Mouse (Mus musculus): ENCODE data around the gene Bcl3.

The Bcl3 gene

DNA sequence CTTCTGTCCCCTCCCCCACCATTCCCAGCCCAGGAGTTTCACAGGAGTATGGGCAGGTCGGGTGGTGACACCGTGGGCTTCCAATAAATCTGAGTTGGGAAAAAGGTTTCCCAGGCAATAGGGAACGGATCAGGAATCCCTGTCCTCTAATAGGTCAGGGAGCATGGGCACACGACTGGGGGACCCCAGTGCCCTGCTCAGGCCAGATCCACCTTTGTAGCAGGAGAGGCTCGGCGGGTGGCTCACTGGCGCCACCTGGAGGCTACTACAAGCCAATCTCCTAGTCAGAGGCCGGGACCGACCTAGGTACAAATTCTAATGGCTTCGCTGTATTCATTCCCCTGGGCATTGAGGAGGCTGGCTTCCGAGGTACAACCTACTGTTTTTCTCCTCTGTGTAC, 21.0 kb upstream of the Bcl3 start:
- DNase-seq (ENCODE audit: low read depth, low spot score): peak; percentile 84
- H3K36me3 ChIP-seq (ENCODE audit: control insufficient read depth, insufficient read depth, low read length, poor library complexity, severe bottlenecking): no peaks in the 10 kb centered on the region
- no peaks in the 10 kb centered on the region for H3K27me3 ChIP-seq (ENCODE audit: control insufficient read depth, insufficient read depth, low read length, poor library complexity, severe bottlenecking)

GRCm38 (mm10) chr7:19842885-19843504, 20.4 kb upstream of the Bcl3 start:
- Histone ChIP-seq H3K27me3 (ENCODE audit: control insufficient read depth, insufficient read depth, low read length, poor library complexity, severe bottlenecking) (no peaks in the 10 kb centered on the region), H3K36me3 (ENCODE audit: control insufficient read depth, insufficient read depth, low read length, poor library complexity, severe bottlenecking) (no peaks in the 10 kb centered on the region)
- no peak for DNase-seq (ENCODE audit: low read depth, low spot score)

DNA sequence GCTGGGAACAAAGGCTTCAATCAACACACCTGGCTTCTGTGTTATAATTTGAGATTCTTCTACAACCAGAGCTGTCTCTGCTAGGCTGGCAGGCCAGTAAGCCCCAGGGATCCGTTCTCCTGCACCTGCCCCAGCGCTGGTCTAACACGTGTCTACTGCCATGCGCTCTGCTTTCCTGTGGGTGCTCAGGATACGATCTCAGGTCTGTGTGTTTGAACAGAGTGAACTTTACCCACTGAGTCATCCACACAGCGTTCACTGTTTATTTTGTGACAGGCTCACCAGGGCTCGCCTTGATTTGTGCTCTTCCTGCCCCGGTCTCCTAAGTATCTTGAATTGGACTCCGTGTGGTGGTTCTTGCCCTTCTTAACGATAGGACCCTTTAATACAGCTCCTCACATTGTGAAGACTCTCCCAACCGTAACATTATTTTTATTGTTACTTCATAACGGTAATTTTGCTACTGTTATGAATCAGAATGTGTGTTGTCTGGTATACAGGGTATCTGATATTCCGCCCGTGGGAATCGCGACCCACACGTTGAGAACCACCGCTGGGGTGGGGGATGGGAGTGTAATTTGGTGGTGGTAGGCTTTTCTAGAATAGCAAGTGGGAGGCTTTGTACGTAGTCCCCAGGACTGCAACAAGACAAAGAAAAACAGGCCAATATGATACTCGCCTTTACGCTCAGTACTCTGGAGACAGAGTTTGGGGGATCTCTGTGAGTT, 19.3 kb upstream of the Bcl3 start:
- no peak for DNase-seq (ENCODE audit: low read depth, low spot score)
- Histone ChIP-seq H3K36me3 (ENCODE audit: control insufficient read depth, insufficient read depth, low read length, poor library complexity, severe bottlenecking) (no peaks in the 10 kb centered on the region), H3K27me3 (ENCODE audit: control insufficient read depth, insufficient read depth, low read length, poor library complexity, severe bottlenecking) (no peaks in the 10 kb centered on the region)

DNA sequence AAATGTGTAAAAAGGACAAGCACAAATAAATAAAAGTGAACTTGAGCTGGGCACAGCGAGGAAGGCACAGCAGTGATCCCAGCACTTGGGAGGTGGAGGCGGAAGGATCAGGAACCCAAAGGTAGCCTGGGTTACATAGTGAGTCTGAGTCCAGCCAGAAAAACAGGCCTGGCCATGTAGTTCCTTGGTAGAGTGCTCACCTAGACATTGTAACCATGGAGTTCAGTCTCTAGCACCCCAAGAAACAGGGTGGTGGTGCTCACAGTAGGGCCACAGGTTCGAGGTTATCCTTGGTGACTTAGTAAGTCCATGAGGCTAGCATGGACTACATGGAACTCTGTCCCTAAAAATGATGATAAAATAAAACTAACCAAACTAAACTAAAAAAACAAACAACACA, 18.4 kb upstream of the Bcl3 start:
- H3K27me3 ChIP-seq (ENCODE audit: control insufficient read depth, insufficient read depth, low read length, poor library complexity, severe bottlenecking): no peaks in the 10 kb centered on the region

GRCm38 (mm10) chr7:19840371-19840770, 17.8 kb upstream of the Bcl3 start:
- no peak for DNase-seq (ENCODE audit: low read depth, low spot score)
- Histone ChIP-seq H3K36me3 (ENCODE audit: control insufficient read depth, insufficient read depth, low read length, poor library complexity, severe bottlenecking) (no peaks in the 10 kb centered on the region), H3K27me3 (ENCODE audit: control insufficient read depth, insufficient read depth, low read length, poor library complexity, severe bottlenecking) (no peaks in the 10 kb centered on the region)

More for the DNA sequence above, 18.4 kb upstream of the Bcl3 start:
- H3K36me3 ChIP-seq (ENCODE audit: control insufficient read depth, insufficient read depth, low read length, poor library complexity, severe bottlenecking): no peaks in the 10 kb centered on the region
- no peak for DNase-seq (ENCODE audit: low read depth, low spot score)

- Histone ChIP-seq H3K36me3 (ENCODE audit: control insufficient read depth, insufficient read depth, low read length, poor library complexity, severe bottlenecking) (no peaks in the 10 kb centered on the region), H3K27me3 (ENCODE audit: control insufficient read depth, insufficient read depth, low read length, poor library complexity, severe bottlenecking) (no peaks in the 10 kb centered on the region)
- DNase-seq (ENCODE audit: low read depth, low spot score): no peak
These were observed 14.3 kb upstream of the Bcl3 start for GRCm38 (mm10) chr7:19836843-19837242.

DNA sequence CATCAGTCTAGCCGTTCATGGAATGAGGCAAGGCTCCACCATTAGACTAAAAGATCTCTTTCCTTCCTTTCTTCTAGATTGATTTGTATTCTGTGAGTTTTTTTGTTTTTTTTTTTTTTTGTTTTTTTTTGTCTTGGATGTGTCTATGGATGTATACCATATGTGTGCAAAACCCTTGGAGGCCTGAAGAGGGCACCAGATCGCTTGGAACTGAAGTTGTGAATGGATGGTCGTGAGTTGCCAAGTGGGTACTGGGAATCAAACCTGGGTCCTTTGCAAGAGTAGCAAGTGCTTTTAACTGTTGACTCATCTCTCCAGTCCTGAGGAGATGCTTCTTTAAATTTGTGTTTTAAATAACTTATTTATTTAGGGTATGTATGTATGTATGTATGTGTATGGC, 11.5 kb upstream of the Bcl3 start:
- no peak for DNase-seq (ENCODE audit: low read depth, low spot score)
- Histone ChIP-seq H3K36me3 (ENCODE audit: control insufficient read depth, insufficient read depth, low read length, poor library complexity, severe bottlenecking) (no peaks in the 10 kb centered on the region), H3K27me3 (ENCODE audit: control insufficient read depth, insufficient read depth, low read length, poor library complexity, severe bottlenecking) (no peaks in the 10 kb centered on the region)

GRCm38 (mm10) chr7:19831837-19832236, 9.3 kb upstream of the Bcl3 start:
- no peak for DNase-seq (ENCODE audit: low read depth, low spot score)
- no peaks in the 10 kb centered on the region for H3K27me3 ChIP-seq (ENCODE audit: control insufficient read depth, insufficient read depth, low read length, poor library complexity, severe bottlenecking)
- no peaks in the 10 kb centered on the region for H3K36me3 ChIP-seq (ENCODE audit: control insufficient read depth, insufficient read depth, low read length, poor library complexity, severe bottlenecking)

- no peaks in the 10 kb centered on the region for H3K36me3 ChIP-seq (ENCODE audit: control insufficient read depth, insufficient read depth, low read length, poor library complexity, severe bottlenecking)
- no peak for DNase-seq (ENCODE audit: low read depth, low spot score)
- H3K27me3 ChIP-seq (ENCODE audit: control insufficient read depth, insufficient read depth, low read length, poor library complexity, severe bottlenecking): no peaks in the 10 kb centered on the region
These were observed 8.1 kb upstream of the Bcl3 start for GRCm38 (mm10) chr7:19830682-19831156.

DNA sequence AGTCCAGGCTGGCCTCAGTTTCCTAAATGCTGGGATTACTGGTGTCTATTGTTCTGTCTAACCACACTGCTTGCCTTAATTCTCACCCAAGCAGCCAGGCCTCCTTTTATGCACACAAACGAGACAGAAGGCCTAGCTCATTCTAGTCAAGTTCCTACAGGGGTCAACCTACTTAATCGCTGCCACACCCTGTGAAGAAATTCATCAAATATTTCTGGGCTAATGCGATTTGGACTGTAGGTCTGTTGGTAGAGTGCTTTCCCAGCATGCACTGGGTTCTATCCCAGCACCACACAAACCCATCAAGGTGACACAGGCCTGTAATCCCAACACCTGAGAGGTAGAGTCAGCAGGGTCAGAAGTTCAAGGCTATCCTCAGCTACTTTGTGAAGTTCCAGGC, 7.1 kb upstream of the Bcl3 start:
- DNase-seq (ENCODE audit: low read depth, low spot score): no peak
- H3K36me3 ChIP-seq (ENCODE audit: control insufficient read depth, insufficient read depth, low read length, poor library complexity, severe bottlenecking): no peaks in the 10 kb centered on the region
- no peaks in the 10 kb centered on the region for H3K27me3 ChIP-seq (ENCODE audit: control insufficient read depth, insufficient read depth, low read length, poor library complexity, severe bottlenecking)

DNA sequence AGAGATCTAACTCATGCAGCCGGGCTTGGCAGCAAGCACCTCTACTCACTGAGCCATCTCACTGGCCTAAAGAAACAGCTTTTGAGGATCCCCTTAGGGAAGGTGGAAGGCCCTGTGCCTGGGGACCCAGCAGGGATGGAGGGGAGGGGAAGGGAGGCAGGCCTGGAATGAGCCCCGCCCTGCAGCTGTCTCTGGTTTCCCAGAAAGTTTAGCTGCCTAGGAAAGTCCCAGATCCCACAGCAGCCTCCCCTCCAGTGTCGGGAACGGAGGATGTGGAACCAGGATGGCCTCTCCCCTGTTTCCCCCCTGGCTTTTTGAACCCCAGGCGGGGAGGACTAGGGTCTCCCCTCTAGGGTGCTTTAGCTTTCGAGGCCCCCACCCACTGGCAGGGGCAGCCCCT, 4.2 kb upstream of the Bcl3 start:
- Histone ChIP-seq H3K27me3 (ENCODE audit: control insufficient read depth, insufficient read depth, low read length, poor library complexity, severe bottlenecking) (no peaks in the 10 kb centered on the region), H3K36me3 (ENCODE audit: control insufficient read depth, insufficient read depth, low read length, poor library complexity, severe bottlenecking) (no peaks in the 10 kb centered on the region)
- DNase-seq (ENCODE audit: low read depth, low spot score): no peak

- Histone ChIP-seq H3K27me3 (ENCODE audit: control insufficient read depth, insufficient read depth, low read length, poor library complexity, severe bottlenecking) (no peaks in the 10 kb centered on the region), H3K36me3 (ENCODE audit: control insufficient read depth, insufficient read depth, low read length, poor library complexity, severe bottlenecking) (peaks cover 1% of the 10 kb centered on the region; the same call in 1 of the 2 replicates)
- peak; percentile 80 for DNase-seq (ENCODE audit: low read depth, low spot score)
These were observed 1.8 kb upstream of the Bcl3 start for GRCm38 (mm10) chr7:19824182-19824973.

GRCm38 (mm10) chr7:19823256-19824181, 949 bp upstream of the Bcl3 start:
- peak; percentile 38 for DNase-seq (ENCODE audit: low read depth, low spot score)

GRCm38 (mm10) chr7:19822193-19822592, 377 bp downstream of the Bcl3 start:
- DNase-seq (ENCODE audit: low read depth, low spot score): no peak
- Histone ChIP-seq H3K36me3 (ENCODE audit: control insufficient read depth, insufficient read depth, low read length, poor library complexity, severe bottlenecking) (peaks cover 1% of the 10 kb centered on the region; the same call in 1 of the 2 replicates), H3K27me3 (ENCODE audit: control insufficient read depth, insufficient read depth, low read length, poor library complexity, severe bottlenecking) (no peaks in the 10 kb centered on the region)

More at GRCm38 (mm10) chr7:19823256-19824181, 949 bp upstream of the Bcl3 start:
- Histone ChIP-seq H3K36me3 (ENCODE audit: control insufficient read depth, insufficient read depth, low read length, poor library complexity, severe bottlenecking) (peaks cover 1% of the 10 kb centered on the region; the same call in 1 of the 2 replicates), H3K27me3 (ENCODE audit: control insufficient read depth, insufficient read depth, low read length, poor library complexity, severe bottlenecking) (no peaks in the 10 kb centered on the region)
